Mouse (Mus musculus) forelimb bud, embryonic 11.5 days (tissue): Measurements from ENCODE around the gene Nectin1.

Experiments
- DNase-seq: peaks from one replicate; pipeline ENCODE4 v3.0.0-alpha.2; 2012; ENCODE audit warnings: low read depth, low spot score

The Nectin1 gene

DNA sequence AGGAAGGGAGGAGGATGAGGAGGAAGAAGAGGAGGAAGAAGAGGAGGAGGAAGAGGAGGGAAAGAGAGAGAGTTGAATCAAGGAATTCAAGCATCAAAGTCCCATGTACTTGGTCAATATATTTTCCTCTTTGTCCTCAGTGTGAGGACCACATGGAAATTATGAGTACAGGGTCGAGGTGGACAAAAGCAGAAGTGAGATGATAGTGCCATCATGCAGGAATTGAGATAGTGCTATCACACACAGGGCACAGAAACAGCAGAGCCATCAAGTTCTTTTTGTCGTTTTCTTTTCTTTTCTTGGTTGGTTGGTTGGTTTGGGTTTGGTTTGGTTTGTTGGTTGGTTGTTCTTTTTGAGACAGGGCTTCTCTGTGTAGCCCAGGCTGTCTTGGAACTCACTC, 2.5 kb upstream of the Nectin1 start:
- DNase-seq, result no peak

DNA sequence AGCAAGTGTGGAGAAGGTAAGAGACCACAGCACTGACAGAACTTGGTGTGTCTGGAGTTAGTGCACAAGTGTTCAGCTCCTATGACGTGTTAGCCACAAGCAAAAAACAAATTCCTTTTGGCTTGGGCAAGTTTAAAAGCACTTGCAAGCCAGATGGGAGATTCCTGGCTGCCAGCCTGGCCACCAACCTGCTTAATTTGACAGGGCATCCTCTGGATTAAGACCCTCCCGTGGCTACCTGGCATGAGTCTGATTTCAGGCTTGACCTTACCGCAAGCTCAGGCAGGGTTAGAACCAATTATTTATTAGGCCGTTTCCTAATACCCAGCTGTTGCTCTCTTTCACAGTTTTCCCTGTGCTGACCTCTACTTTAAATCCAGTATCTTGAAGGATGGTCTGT, 1.7 kb upstream of the Nectin1 start:
- DNase-seq, result no peak

DNA sequence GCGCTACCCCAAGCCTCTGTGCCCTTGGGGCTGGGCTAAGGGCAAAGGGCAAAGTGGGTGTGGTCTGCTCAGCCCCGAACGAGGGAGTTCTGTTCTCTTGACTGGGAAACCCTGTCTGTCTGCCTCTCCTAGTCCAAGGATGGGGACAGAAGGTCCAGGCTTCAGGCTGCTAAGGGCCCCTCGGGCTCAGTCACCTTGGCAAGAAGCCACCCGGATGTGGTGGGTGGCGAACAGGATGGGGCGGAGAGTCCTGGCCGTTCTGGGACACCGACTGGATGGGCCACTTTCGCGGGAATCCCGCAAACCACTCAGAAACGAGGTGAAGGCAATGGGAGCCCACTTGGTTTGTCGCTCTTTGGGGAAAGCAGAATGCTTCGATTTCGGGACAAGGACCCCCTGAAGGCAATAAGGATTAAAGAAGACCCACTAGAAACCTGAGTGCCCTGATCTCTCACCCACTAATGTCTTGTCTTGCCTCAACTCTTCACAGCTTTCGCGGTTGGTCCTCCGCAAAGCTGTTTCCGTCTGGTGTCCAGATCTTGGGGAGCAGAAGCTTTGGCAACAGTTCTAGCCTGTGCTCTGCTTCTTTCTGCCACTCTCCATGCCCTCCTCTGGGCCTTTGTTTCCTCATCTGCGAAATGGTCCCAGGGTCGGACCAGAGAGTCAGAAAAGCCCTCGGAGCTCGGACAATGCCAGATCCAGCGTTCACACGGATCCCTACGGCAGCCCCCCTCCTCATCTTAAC, 710 bp upstream of the Nectin1 start:
- DNase-seq, result peak; percentile 43

DNA sequence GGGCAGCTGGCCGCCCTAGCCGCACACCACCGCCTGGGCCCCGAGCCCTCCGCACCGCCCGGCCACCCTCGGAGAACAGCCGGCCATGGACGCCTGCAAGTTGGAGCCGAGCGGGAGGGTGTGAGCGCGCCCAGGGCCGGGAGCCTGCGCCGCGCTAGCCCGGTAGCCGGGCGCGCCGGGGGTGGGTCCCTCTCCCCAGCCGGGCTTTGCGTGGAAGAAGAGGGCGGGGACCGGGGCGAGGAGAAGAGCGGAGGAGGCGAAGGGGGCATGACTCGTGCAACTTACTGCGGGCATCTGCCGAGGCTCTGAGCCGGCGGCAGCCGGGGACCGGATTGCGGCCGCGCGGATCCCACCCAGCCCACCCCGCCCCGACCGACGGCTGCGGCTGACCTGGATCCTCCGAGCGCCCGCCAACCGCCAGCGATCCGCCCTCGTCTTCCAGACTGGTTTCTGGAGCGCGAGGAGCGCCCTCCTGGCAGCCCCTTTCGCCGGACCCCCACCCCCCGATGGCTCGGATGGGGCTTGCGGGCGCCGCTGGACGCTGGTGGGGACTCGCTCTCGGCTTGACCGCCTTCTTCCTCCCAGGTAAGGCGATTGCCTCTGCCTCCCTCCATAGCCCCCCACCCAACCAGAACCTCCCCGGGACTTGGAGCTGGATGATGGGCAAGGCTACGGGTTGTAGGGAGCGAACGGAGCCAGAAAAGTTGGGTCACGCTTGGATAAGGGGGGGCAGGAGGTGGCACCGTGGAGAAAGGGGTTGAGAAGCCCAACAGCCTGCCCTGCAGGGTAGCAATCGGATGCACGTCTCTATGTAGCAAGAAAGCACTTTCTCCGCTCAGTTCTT, 576 bp downstream of the Nectin1 start:
- no peak for DNase-seq

DNA sequence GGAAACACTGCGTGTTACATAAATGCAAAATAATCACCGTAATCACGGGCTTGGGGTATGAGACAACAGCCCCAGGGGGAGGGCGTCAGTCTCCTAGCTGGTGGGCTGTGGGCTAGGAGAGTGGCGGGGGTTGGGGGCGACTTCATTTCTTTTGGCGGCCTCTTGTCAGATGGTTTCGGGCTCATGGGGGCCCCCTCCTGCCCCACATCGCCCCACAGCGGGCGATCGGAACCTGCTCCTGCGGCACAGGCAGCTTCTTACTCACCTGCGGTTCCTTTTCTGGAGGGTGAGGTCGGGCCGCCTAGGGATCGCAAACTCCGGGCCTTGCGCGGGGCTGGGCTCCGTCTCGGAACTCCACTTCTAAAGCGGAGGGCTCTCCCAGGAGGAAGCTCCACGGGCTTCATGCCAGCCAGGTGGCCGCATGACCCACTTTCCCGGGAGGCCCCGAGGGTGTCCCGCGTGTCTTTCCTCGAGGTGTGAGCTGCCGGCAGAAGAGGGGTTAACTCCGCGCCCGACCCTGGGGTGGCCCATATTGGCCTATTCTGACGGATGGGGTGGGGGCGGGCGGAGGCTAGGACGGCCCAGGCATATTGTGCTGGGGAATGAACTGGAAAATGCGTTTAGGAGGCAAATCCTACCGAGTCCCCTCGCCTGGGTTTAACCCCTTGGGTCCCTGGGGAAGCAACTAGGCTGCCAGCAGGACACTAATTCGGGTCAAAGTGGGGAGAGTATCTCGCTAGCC, 1.4 kb downstream of the Nectin1 start:
- DNase-seq, result no peak

DNA sequence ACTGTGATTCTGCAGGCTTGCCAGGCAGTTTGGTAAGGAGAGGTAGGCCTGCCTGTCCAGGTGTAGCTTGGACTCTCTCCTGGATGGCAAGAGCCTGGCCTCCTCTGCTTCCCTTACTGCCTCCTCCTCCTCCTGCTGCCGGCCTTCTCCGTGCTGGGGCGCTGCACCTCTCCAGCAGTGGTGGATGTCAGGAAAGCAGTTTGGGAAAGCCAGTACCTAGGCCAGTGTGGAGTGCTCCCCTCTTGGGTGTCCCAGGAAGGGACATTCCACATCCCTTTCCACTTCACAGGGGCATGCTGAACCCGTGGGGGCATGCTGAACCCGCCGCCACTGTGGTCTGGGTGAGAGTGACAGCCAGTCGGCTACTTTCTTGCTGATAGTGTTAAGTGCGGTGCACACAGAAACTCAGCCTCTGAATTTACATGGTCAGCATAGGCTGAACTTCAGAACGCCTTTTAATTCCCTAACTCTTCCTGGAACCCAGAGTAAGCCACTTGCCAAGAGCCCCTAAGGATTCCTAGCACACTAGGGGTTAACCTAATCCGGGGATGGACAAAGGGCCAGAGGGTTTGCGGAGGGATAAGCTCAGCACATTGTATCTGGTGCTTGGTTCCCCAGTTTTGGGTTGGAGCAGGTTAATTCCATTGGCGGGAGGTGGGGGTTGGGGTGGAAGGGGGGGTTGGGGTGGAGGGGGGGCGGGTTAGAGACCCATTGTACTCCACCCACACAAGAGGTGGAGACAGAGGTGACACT, 2.3 kb downstream of the Nectin1 start:
- no peak for DNase-seq

DNA sequence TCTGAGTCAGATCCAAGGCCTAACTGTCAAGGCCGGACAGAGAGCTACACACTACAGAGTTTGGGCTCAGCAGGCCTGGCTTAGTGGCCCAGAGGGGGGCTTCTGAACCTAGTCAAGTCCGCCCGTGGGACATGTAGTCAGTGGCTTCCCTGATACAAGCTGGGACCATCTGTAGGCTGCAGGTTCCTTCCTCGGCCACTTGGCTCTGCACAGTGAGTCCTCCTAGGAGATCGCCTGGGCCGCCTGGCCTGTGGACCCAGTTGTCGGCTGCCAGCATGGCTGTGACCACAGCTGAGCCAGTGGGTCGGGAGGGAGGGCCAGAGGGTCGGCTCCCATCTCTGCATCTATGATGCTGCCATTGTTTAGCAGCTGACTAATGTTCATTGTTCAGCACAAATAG, 3.9 kb downstream of the Nectin1 start:
- DNase-seq, result no peak

DNA sequence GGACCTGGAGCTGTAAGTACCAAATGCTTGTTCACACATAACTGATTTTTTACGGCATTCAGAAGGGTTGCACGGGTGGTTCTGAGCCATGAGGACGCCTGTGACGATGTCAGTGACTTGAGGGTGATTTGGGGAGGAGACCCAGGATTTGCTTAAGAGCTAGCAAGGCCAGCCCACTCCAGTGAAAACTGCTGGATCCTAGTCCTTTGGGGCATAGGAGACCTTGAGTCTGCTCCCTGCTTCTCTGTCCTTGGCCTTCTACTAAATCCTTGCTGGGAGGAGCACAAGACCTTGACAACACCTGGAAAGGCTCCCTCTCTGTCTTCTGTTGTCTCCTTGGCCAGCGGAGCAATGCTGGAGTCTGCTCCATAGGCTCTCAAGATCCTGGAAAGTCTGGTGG, 4.7 kb downstream of the Nectin1 start:
- DNase-seq, result no peak

DNA sequence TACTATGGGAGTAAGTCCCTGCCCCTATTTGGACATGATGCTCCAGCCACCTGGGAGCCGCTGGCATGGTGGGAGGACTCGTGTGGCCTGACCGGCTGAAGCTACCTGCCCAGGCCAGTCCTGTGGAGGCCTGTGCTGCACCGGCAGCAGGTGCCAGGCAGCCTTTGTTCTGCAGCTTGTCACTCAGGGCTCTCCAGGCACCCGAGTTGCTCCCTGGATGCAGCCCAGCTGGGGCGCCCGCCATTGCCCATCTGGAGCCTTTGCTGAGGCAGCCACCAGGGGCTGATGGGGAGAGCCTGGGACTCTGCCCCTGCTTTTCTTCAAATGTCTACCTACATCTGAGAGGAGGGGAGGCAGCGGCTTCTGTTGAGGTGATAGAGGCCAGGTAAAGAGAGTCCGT, 6.3 kb downstream of the Nectin1 start:
- DNase-seq, result no peak

DNA sequence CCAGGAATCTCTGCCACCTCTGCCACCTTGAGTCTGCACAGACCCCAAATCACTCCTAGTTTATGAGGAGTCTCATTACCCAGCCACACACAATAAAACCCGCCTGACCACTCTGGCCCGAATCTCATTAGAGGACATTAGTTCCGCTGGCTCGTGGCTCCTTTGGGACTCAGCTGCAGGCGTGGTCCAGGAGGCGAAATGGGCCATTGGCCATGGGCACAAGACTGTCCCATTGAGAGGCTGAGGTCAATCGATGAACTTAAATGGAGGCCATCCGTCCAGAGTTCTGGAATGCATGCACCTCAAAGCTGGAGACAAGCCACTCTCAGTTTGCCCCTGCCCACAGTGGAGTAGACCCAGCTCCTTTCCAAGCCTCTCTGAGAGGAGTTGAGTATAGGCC, 7.3 kb downstream of the Nectin1 start:
- no peak for DNase-seq

DNA sequence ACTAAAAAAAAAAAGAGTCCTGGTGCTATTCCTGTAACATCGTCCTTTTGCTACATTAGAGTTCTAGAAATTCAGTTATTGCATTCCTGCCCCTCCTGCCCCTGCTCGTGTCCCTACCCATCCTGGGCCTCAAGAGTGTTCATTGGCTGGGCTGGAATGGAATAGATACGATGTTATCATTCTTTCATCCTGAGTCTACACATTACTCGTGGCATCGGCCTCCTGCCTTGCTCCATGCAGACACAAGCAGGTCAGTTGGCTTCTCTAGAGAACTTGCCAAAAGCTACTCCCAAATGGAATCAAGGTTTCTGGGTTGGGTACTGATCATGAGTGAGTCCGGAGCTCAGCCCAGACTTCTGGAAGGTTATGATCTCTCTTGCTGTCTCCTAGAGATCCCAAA, 9.7 kb downstream of the Nectin1 start:
- DNase-seq, result no peak

DNA sequence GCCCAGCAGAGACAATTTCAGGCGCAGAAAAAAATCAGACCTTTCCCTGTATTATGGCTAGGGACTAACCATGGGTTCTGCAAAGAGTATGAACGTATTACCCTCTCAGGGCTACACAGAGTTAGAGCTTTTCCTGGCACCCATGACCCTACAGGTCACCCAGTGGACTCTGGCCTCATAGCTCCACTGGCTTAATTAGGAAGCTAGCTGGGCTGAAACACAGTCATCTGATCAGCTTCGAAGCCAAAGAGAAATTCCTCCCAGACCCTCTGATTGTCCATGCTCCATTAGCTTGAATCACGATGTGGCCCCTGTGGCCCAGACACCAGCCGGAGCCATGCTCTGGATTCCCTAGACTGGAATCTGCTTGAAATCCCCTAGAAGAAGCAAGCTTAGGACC, 10.3 kb downstream of the Nectin1 start:
- no peak for DNase-seq

DNA sequence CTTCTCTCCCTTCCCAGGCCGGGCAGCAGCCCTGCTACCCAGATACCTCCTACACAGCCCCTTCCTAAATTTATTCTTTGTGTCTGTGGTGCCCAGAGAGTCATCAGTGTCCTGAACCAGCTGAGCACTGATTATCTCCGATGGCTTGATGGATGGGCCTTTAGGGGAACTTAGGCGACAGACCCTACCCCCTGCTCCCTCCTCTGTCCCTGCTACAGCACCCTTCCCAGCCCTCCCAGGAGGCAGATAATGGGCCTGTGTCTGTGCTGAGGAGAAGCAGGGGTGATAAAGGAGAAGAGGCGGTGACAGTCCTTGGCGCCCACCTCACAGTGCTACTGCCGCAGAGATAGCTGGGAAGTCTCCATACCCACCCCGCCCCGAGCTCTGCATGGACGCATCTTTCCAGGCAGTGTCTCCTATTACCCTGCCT, 11.0 kb downstream of the Nectin1 start:
- DNase-seq, result no peak

DNA sequence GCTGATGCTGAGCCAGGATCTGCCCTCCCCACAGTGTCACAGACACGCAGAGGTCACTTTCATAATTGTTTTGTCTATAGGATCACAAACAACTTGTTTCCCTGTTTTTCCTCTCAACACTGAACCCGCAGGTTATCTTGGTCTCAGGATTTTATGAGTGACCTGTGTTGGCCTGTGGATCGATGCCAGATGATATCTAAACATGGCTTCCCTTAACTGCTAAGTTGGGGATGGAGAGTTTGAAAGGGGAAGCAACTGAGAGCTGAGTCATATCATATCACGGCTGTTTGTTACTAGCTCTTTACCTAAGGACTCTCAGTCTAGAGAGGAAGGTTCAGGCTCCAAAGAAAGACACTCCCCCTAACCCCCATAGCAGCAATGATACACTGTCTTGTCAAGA, 11.7 kb downstream of the Nectin1 start:
- DNase-seq, result no peak

DNA sequence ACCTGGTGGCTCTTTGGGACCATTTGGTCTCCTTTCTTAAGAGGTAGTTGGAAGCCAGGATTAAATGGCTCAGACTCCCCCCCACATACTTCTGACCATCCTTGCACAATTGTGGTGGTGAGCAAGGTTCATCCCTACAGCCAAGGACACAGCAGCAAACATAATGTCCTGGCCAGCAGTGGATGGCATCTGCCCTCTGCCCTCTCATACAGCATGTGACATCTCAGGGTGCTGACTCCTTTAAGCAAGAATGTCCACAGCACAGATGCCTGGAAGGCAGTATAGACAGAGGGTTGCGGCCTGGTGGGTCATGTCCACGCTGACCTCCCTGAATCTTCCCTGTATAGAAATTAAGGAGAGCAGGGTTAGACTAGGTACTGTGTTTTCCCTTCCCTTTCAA, 12.1 kb downstream of the Nectin1 start:
- no peak for DNase-seq

DNA sequence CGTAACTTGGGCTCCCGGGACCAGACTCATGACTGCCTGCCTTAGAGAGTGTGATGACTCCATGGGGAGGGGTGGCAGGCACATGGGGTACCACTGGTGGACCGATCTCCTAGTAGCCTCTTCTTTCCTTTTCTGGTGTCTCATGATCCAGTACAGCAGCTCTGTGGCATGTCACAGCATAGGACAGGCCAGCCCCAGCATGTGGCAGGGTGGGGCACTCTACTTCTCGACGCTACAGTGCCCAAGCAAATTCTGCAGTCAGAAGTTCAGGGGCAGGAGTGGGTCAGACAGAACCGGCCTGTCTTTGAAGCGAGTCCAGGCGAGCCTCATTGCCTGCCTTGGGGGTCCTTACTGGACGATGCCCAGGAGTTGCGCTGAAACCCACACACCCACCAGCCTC, 13.4 kb downstream of the Nectin1 start:
- no peak for DNase-seq

DNA sequence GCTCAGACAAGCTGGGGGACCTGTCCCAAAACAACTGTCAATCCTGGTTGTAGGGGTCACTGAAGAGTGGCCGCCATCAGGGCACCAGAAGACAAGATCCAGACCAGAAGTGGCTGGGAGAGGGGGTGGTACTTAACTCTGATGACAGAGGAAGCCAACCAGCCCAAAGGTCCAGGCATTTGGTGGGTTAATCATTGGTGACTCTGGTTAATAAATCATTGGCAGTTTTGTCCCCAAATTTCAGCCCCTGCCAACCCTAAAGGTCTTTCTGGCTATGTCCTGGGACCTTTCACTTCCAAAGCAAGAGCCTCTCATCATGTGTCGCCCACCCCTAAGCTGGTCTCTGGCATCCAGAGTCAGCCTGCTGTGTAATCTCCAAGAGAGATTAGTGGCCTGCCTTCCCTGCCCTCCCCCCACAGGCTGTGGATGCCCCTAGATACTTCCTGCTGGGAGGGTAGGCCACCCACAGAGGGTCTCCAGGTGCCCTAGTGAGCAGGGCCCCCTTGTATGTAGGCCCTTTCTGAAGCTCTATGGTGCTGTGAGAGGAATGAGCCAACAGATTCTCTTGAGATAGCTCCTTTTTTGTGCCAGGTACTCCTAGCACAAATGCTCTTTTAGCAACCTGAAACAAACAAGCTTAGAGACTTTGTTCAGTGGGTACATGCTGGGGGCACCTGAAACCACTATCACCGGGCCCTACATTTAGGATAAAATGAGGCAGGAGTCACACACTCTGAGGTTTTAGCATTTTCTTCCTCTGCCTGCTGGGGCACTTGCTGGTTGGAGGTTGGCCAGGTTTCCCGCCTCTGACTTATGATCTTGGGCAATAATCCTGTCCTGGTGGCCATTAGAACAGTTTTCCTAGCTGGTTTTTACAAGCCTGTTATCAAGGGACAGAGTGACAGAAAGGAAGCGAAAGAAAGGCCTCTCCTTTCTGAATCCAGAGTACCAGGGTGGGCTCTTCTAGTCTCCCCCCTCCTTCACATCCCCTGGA, 14.5 kb downstream of the Nectin1 start:
- DNase-seq, result no peak

DNA sequence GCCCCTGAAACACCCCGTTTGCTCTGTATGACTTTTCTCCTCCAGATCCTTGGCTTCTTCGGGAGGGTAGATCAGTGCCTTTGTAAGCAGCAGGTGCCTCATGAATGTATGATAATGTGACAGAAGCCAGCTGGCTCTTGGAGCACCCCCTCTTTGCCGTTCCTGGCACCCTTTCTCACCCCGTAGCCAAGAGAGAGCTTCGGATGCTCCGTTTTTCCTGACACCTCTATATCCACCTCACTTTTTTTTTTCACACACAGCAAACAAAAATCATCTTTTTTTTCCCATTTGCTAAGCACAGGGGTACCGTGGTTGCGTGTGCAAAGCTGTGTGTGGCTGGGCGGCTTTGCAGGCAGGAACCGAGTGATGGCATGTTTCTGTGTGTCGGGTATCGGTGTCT, 16.3 kb downstream of the Nectin1 start:
- no peak for DNase-seq

DNA sequence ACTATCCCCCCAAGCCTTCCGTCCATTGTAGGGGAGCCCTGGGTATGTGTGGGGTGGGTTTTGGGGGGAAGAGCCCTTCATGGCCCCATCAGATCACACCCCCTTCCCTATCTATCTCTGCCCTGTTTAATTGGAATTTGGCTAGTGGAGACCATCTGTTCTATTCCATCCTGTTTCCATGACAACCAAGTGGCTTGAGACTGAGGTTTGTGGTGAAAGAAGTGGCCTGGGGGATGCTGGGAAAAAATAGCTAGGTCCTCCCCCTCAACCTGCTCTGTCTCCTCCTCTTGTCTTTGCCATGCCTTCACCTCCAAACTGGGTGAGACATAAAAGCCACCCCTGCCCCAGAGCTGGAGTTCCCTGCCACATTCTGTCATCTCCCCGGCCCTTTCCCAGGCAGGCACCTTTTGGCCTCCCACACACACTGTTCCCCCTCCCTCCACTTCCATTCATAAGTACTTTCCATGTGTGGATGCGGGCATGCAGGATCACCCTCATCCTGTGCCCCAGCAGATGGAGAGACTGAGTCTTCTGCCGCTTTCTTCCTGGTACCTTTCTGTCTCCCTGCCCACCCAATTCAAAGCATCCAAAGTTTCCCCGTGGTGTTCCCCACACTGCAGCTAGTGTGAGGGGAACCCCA, 17.5 kb downstream of the Nectin1 start:
- DNase-seq, result no peak

DNA sequence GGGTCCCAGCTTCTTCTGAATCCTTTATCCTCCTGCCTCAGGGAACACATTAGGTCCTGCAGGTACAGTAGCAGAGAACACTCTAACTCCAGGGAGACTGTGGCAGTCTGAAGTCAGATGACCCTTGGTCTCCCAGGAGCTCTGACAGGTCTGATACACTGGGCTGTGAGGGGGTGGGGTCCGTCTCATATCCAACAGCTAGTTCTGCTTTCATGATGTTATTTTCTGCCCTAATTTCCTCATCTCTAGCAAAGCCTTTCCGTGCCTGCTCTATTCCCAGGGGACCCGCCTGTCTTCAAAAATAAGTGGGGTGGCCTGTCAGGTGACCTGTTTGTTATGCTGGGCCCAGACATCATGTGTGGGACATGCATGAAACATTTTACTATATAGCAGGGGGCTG, 18.2 kb downstream of the Nectin1 start:
- no peak for DNase-seq
